Mouse (Mus musculus) midbrain, postnatal 0 days (tissue): ENCODE data around the gene Nrg3. TPM values are rescaled to one million over a fixed set of nuclear protein-coding genes. Genes with fewer than 3 reads are reported as not detected.
A peak's percentile ranks its signal among the peaks of the same experiment; 100 is the strongest.

Experiments used
- ATAC-seq: fragments of 200-750 bp; cut with Nextera tagmentation; 2 replicates; pipeline ENCODE4 v1.8.0; 2017; ENCODE audit warnings: moderate number of reproducible peaks, mild to moderate bottlenecking, moderate TSS enrichment, moderate library complexity; ENCODE audit not compliant: low FRiP score
- DNase-seq: peaks from one replicate; pipeline ENCODE4 v3.0.0-alpha.2; 2015; ENCODE audit warnings: low spot score
- H3K27ac ChIP-seq: fragments of 300-500 bp; sonication (generic); 2 replicates; pipeline ENCODE4 v1.5.1; 2014; ENCODE audit warnings: low read depth, mild to moderate bottlenecking, low read length, mixed read lengths
- H3K27me3 ChIP-seq: fragments of 300-500 bp; sonication (generic); 2 replicates; pipeline ENCODE4 v1.6.1; 2014; ENCODE audit warnings: low read length, control low read depth, mixed read lengths; ENCODE audit not compliant: insufficient read depth
- H3K36me3 ChIP-seq: fragments of 300-500 bp; sonication (generic); 2 replicates; pipeline ENCODE4 v1.6.1; 2014; ENCODE audit warnings: low read length, control low read depth, mixed read lengths; ENCODE audit not compliant: insufficient read depth
- H3K4me1 ChIP-seq: fragments of 300-500 bp; sonication (generic); 2 replicates; pipeline ENCODE4 v1.6.1; 2014; ENCODE audit warnings: mild to moderate bottlenecking, control low read depth, antibody characterized with exemption, low read length, mixed read lengths; ENCODE audit not compliant: insufficient read depth
- H3K4me2 ChIP-seq: fragments of 300-500 bp; sonication (generic); 2 replicates; pipeline ENCODE4 v1.6.1; 2014; ENCODE audit warnings: low read depth, mild to moderate bottlenecking, low read length, mixed read lengths; ENCODE audit not compliant: poor library complexity, severe bottlenecking
- H3K4me3 ChIP-seq: fragments of 300-500 bp; sonication (generic); 2 replicates; pipeline ENCODE4 v1.5.1; 2014; ENCODE audit warnings: low read depth, mild to moderate bottlenecking, low read length, moderate library complexity
- H3K9ac ChIP-seq: fragments of 300-500 bp; sonication (generic); replicated peaks from 2 replicates; pipeline ENCODE4 v1.6.1; 2014; ENCODE audit warnings: mild to moderate bottlenecking, low read length, moderate library complexity, mixed read lengths; ENCODE audit not compliant: poor library complexity, severe bottlenecking
- H3K9me3 ChIP-seq: fragments of 300-500 bp; sonication (generic); 2 replicates; pipeline ENCODE4 v1.6.1; 2016; ENCODE audit warnings: low read length, control low read depth
- CTCF ChIP-seq: IDR thresholded peaks from 2 replicates; pipeline ENCODE4 v1.5.1; 2016; ENCODE audit warnings: antibody characterized with exemption, mild to moderate bottlenecking
- WGBS: fragments of 180-500 bp; shearing (Covaris S2); extraction: QIAGEN DNeasy Blood & Tissue Kit; methylation state at CpG from one replicate; pipeline ENCODE4 v1.1.7; 2014; 5-methylcytosine and 5-hydroxymethylcytosine counted together
- polyA plus RNA-seq: library from polyadenylated mRNA; unstranded; fragments of >200 nt; fragmentation: Nextera tagmentation; extraction: Ambion mirVana; gene quantifications from 2 replicates; pipeline ENCODE4 v1.2.1, GENCODE M21; 2015
- total RNA-seq: library from RNA; depleted of rRNA; stranded (reverse); fragments of >200 nt; gene quantifications from 2 replicates; pipeline ENCODE4 v1.2.3, GENCODE M21; 2014; rRNA removed

The Nrg3 gene
- total RNA-seq (41.8 and 48.9 TPM in 2 replicates), polyA plus RNA-seq (8.4 and 11.0 TPM in 2 replicates)

GRCm38 (mm10) chr14:39472790-39473761, at the start of gene Nrg3:
Gene Nrg3 (minus strand): TSS chr14:39473088.
- Histone ChIP-seq H3K9me3 (no peaks in the 10 kb centered on the region), H3K9ac (peak within 1 kb of the TSS; percentile 86), H3K36me3 (no peaks in the 10 kb centered on the region), H3K27ac (peak within 1 kb of the TSS; percentile 94), H3K27me3 (no peaks in the 10 kb centered on the region), H3K4me3 (peak within 1 kb of the TSS; percentile 83), H3K4me2 (peak within 1 kb of the TSS; percentile 51), H3K4me1 (no peaks in the 10 kb centered on the region)
- DNase-seq (peak; percentile 68), ATAC-seq (peak; percentile 81)
- TF ChIP-seq CTCF: peak; percentile 35
- WGBS: under 1% methylated on average over 67 of the region's 121 CpGs

DNA sequence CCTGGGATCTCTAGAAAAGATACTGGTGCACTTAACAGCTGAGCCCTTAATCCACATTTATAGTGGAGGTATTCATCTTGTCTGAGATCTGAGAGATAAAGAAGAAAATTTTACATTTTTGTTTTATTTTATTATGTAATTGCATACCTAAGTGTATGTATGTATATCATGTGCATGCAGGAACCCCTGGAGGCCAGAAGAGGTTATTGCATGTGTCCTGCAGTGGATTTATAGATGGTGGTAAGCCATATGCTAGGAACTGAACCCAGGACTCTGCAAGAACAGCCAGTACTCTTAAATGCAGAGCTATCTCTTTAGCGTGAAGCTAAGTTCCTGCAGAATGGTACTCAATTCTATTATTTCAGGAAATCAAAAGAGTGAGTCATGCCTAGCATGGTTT, 36.1 kb upstream of the Nrg3 start:
- Histone ChIP-seq H3K4me3 (no peak overlapping the region), H3K27ac (no peak overlapping the region), H3K9ac (no peak overlapping the region), H3K4me2 (no peak overlapping the region), H3K4me1 (no peaks in the 10 kb centered on the region), H3K36me3 (no peaks in the 10 kb centered on the region), H3K27me3 (no peaks in the 10 kb centered on the region), H3K9me3 (no peaks in the 10 kb centered on the region)
- no peak for DNase-seq
- no peak for ATAC-seq
- peak; percentile 37 for TF ChIP-seq CTCF
- 79% methylated on average over 1 of the region's 1 CpGs for WGBS

- peak; percentile 58 for TF ChIP-seq CTCF
- H3K36me3 ChIP-seq: no peaks in the 10 kb centered on the region
- H3K4me1 ChIP-seq: no peaks in the 10 kb centered on the region
- peak overlapping the region; percentile 94 for H3K27ac ChIP-seq
- peak; percentile 42 for ATAC-seq
- peak overlapping the region; percentile 51 for H3K4me2 ChIP-seq
- H3K4me3 ChIP-seq: peak overlapping the region; percentile 83
- WGBS: 0% methylated on average over 26 of the region's 27 CpGs
- peak overlapping the region; percentile 86 for H3K9ac ChIP-seq
- DNase-seq: peak; percentile 70
- no peaks in the 10 kb centered on the region for H3K27me3 ChIP-seq
- H3K9me3 ChIP-seq: no peaks in the 10 kb centered on the region
Measured at GRCm38 (mm10) chr14:39473771-39474211, 903 bp upstream of the Nrg3 start.

GRCm38 (mm10) chr14:39472146-39472751, 639 bp downstream of the Nrg3 start:
- peak overlapping the region; percentile 51 for H3K4me2 ChIP-seq
- H3K27ac ChIP-seq: peak overlapping the region; percentile 94
- TF ChIP-seq CTCF: no peak; the same call in 1 of the 2 replicates
- peak overlapping the region; percentile 83 for H3K4me3 ChIP-seq
- peak; percentile 53 for ATAC-seq
- peak; percentile 14 for DNase-seq
- H3K27me3 ChIP-seq: no peaks in the 10 kb centered on the region
- WGBS: 2% methylated on average over 43 of the region's 56 CpGs
- H3K4me1 ChIP-seq: no peaks in the 10 kb centered on the region
- peak overlapping the region; percentile 86 for H3K9ac ChIP-seq
- no peaks in the 10 kb centered on the region for H3K36me3 ChIP-seq
- H3K9me3 ChIP-seq: no peaks in the 10 kb centered on the region

- peak overlapping the region; percentile 83 for H3K4me3 ChIP-seq
- peak; percentile 60 for TF ChIP-seq CTCF
- DNase-seq: peak; percentile 62
- H3K9me3 ChIP-seq: no peaks in the 10 kb centered on the region
- H3K27me3 ChIP-seq: no peaks in the 10 kb centered on the region
- H3K27ac ChIP-seq: peak overlapping the region; percentile 94
- ATAC-seq: no peak; the same call in 1 of the 2 replicates
- H3K36me3 ChIP-seq: no peaks in the 10 kb centered on the region
- peak overlapping the region; percentile 51 for H3K4me2 ChIP-seq
- peak overlapping the region; percentile 86 for H3K9ac ChIP-seq
- no peaks in the 10 kb centered on the region for H3K4me1 ChIP-seq
- WGBS: 4% methylated on average over 12 of the region's 12 CpGs
Measured at GRCm38 (mm10) chr14:39471236-39471981, 1.5 kb downstream of the Nrg3 start.
